Mouse (Mus musculus): Measurements from ENCODE around the gene Rps11. TPM values are rescaled to one million over a fixed set of nuclear protein-coding genes. Genes with fewer than 3 reads are reported as not detected.

The Rps11 gene
- polyA plus RNA-seq, 1 experiment, result 221 TPM

GRCm38 (mm10) chr7:45073949-45074348, 50.3 kb downstream of the Rps11 start:
- TF ChIP-seq POLR2A (IDR thresholded peaks at IDR 0.05; ENCODE audit: borderline replicate concordance, extremely low read depth, low read depth, low read length), result no peak
- TF ChIP-seq CTCF (IDR thresholded peaks at IDR 0.05; ENCODE audit: insufficient read depth, low read length), result no peak
- Histone ChIP-seq H3K4me3 (replicated peaks; ENCODE audit: extremely low read depth, low read depth, low read length) (no peak overlapping the region), H3K4me1 (ENCODE audit: control insufficient read depth, insufficient read depth, low read length) (no peaks in the 10 kb centered on the region)
- DNase-seq, result no peak
- WGBS, result 90% methylated on average over 12 of the region's 12 CpGs

GRCm38 (mm10) chr7:45073171-45073707, 51.0 kb downstream of the Rps11 start:
- DNase-seq, result no peak
- no peaks in the 10 kb centered on the region for H3K4me1 ChIP-seq (ENCODE audit: control insufficient read depth, insufficient read depth, low read length)
- no peak overlapping the region for H3K4me3 ChIP-seq (replicated peaks; ENCODE audit: extremely low read depth, low read depth, low read length)
- no peak for TF ChIP-seq POLR2A (IDR thresholded peaks at IDR 0.05; ENCODE audit: borderline replicate concordance, extremely low read depth, low read depth, low read length)
- TF ChIP-seq CTCF (IDR thresholded peaks at IDR 0.05; ENCODE audit: insufficient read depth, low read length), result no peak
- 83% methylated on average over 7 of the region's 7 CpGs for WGBS

Other genes with a start within 250 kb of the Rps11 start
- 133 and 233 TPM in 2 replicates for gene Med25, start 231.7 kb downstream of the Rps11 start, polyA plus RNA-seq (2012; rRNA removed)
- gene Fuz, start 228.4 kb downstream of the Rps11 start, polyA plus RNA-seq (2012; rRNA removed), result 77.8 and 82.1 TPM in 2 replicates
- 94.8 and 101 TPM in 2 replicates for gene Ap2a1, start 194.9 kb downstream of the Rps11 start, polyA plus RNA-seq (2012; rRNA removed)
- gene Tsks, start 181.2 kb downstream of the Rps11 start, polyA plus RNA-seq (2012; rRNA removed), result 0.16 TPM in 1 of 2 replicates, not detected in the other
- 20.7 and 21.0 TPM in 2 replicates for gene Cpt1c, start 149.6 kb downstream of the Rps11 start, polyA plus RNA-seq (2012; rRNA removed)
- gene Prmt1, start 137.9 kb downstream of the Rps11 start, polyA plus RNA-seq (2012; rRNA removed), result 71.0 and 97.7 TPM in 2 replicates
- gene Irf3, start 126.8 kb downstream of the Rps11 start, polyA plus RNA-seq (2012; rRNA removed), result 125 and 130 TPM in 2 replicates
- gene Bcl2l12, start 125.7 kb downstream of the Rps11 start, polyA plus RNA-seq (2012; rRNA removed), result 37.1 and 38.3 TPM in 2 replicates
- gene Scaf1, start 108.1 kb downstream of the Rps11 start, polyA plus RNA-seq (2012; rRNA removed), result 76.2 and 76.8 TPM in 2 replicates
- gene Rras, start 106.5 kb downstream of the Rps11 start, polyA plus RNA-seq (2012; rRNA removed), result 233 and 237 TPM in 2 replicates
- gene Prr12, start 71.6 kb downstream of the Rps11 start, polyA plus RNA-seq (2012; rRNA removed), result 11.1 and 15.9 TPM in 2 replicates
- gene Nosip, start 62.0 kb downstream of the Rps11 start, polyA plus RNA-seq (2012; rRNA removed), result 86.5 and 102 TPM in 2 replicates
- gene Prrg2, start 61.8 kb downstream of the Rps11 start, polyA plus RNA-seq (2012; rRNA removed), result 82.5 and 90.6 TPM in 2 replicates
- 172 and 174 TPM in 2 replicates for gene Rcn3, start 32.2 kb downstream of the Rps11 start, polyA plus RNA-seq (2012; rRNA removed)
- gene Fcgrt, start 20.6 kb downstream of the Rps11 start, polyA plus RNA-seq (2012; rRNA removed), result 112 and 120 TPM in 2 replicates
- gene Rpl13a, start 4.3 kb upstream of the Rps11 start, polyA plus RNA-seq (2012; rRNA removed), result 1,255 and 1,630 TPM in 2 replicates
- gene Gm45713, start 11.8 kb upstream of the Rps11 start, polyA plus RNA-seq (2012; rRNA removed), result 3.1 TPM in 2 replicates
- 151 and 195 TPM in 2 replicates for gene Flt3l, start 12.0 kb upstream of the Rps11 start, polyA plus RNA-seq (2012; rRNA removed)
- 46.9 and 50.1 TPM in 2 replicates for gene Pih1d1, start 29.9 kb upstream of the Rps11 start, polyA plus RNA-seq (2012; rRNA removed)
- gene Aldh16a1, start 30.1 kb upstream of the Rps11 start, polyA plus RNA-seq (2012; rRNA removed), result 48.6 and 58.5 TPM in 2 replicates
- gene Slc17a7, start 39.5 kb upstream of the Rps11 start, polyA plus RNA-seq (2012; rRNA removed), result 2.4 and 2.7 TPM in 2 replicates
- gene Gfy, start 55.1 kb upstream of the Rps11 start, polyA plus RNA-seq (2012; rRNA removed), result 0.44 and 0.53 TPM in 2 replicates
- not detected in 2 replicates for gene Pth2, start 56.6 kb upstream of the Rps11 start, polyA plus RNA-seq (2012; rRNA removed)
- gene Ccdc155, start 80.5 kb upstream of the Rps11 start, polyA plus RNA-seq (2012; rRNA removed), result 3.3 and 4.1 TPM in 2 replicates
- 1.4 and 5.2 TPM in 2 replicates for gene Dkkl1, start 87.7 kb upstream of the Rps11 start, polyA plus RNA-seq (2012; rRNA removed)
- 37.6 and 44.1 TPM in 2 replicates for gene Tead2, start 91.3 kb upstream of the Rps11 start, polyA plus RNA-seq (2012; rRNA removed)
- gene Cd37, start 114.7 kb upstream of the Rps11 start, polyA plus RNA-seq (2012; rRNA removed), result 82.1 and 84.1 TPM in 2 replicates
- 0.12 TPM in 1 of 2 replicates, not detected in the other for gene Slc6a16, start 116.6 kb upstream of the Rps11 start, polyA plus RNA-seq (2012; rRNA removed)
- not detected in 2 replicates for gene Slc6a21, start 153.1 kb upstream of the Rps11 start, polyA plus RNA-seq (2012; rRNA removed)
- 41.8 and 44.8 TPM in 2 replicates for gene Trpm4, start 209.3 kb upstream of the Rps11 start, polyA plus RNA-seq (2012; rRNA removed)
- 2.4 and 10.0 TPM in 2 replicates for gene Hrc, start 210.9 kb upstream of the Rps11 start, polyA plus RNA-seq (2012; rRNA removed)
- gene Ppfia3, start 242.6 kb upstream of the Rps11 start, polyA plus RNA-seq (2012; rRNA removed), result 1.2 and 3.7 TPM in 2 replicates
- gene Lin7b, start 246.1 kb upstream of the Rps11 start, polyA plus RNA-seq (2012; rRNA removed), result 1.4 and 2.2 TPM in 2 replicates